Mouse (Mus musculus) ES-CJ7 (cell line): ENCODE measurements at regions not wholly inside any gene's neighbourhood (a gene's known extent, or its start where the extent isn't known, plus 50 kb on each side); places are given as distances from the start of the nearest gene placed in this dataset.
A peak's percentile ranks its signal among the peaks of the same experiment; 100 is the strongest.

Experiments
- DNase-seq: peaks from one replicate; pipeline ENCODE4 v3.0.0; 2011; ENCODE audit warnings: low read depth, low spot score

GRCm38 (mm10) chr1:113550172-113550571, 1685.5 kb upstream of the Dsel start:
- DNase-seq = no peak

- DNase-seq = no peak
Measured at GRCm38 (mm10) chr1:113539981-113540380, 1675.3 kb upstream of the Dsel start.

GRCm38 (mm10) chr1:113530553-113530952, 1665.8 kb upstream of the Dsel start:
- DNase-seq = no peak

- DNase-seq = no peak
Measured at GRCm38 (mm10) chr1:113495987-113496386, 1631.3 kb upstream of the Dsel start.

GRCm38 (mm10) chr1:113490243-113491003, 1625.7 kb upstream of the Dsel start:
- no peak for DNase-seq

GRCm38 (mm10) chr1:113456538-113457273, 1592.0 kb upstream of the Dsel start:
- DNase-seq = no peak

- no peak for DNase-seq
Measured at GRCm38 (mm10) chr1:113433701-113434100, 1569.0 kb upstream of the Dsel start.

- no peak for DNase-seq
Measured at GRCm38 (mm10) chr1:113431266-113431665, 1566.5 kb upstream of the Dsel start.

- no peak for DNase-seq
Measured at GRCm38 (mm10) chr1:113412858-113413257, 1548.1 kb upstream of the Dsel start.

- DNase-seq = no peak
Measured at GRCm38 (mm10) chr1:113395267-113395824, 1530.6 kb upstream of the Dsel start.

GRCm38 (mm10) chr1:113394326-113394725, 1529.6 kb upstream of the Dsel start:
- DNase-seq = peak; percentile 66

GRCm38 (mm10) chr1:113392962-113393361, 1528.2 kb upstream of the Dsel start:
- DNase-seq = no peak

GRCm38 (mm10) chr1:113389920-113390319, 1525.2 kb upstream of the Dsel start:
- DNase-seq = no peak

GRCm38 (mm10) chr1:113384888-113385430, 1520.2 kb upstream of the Dsel start:
- DNase-seq = no peak

- DNase-seq = no peak
Measured at GRCm38 (mm10) chr1:113383717-113384116, 1519.0 kb upstream of the Dsel start.

- no peak for DNase-seq
Measured at GRCm38 (mm10) chr1:113372679-113373078, 1508.0 kb upstream of the Dsel start.

- DNase-seq = no peak
Measured at GRCm38 (mm10) chr1:113358242-113358641, 1493.5 kb upstream of the Dsel start.

GRCm38 (mm10) chr1:113308037-113308436, 1443.3 kb upstream of the Dsel start:
- no peak for DNase-seq

- no peak for DNase-seq
Measured at GRCm38 (mm10) chr1:113297807-113298206, 1433.1 kb upstream of the Dsel start.

- DNase-seq = no peak
Measured at GRCm38 (mm10) chr1:113288242-113288641, 1423.5 kb upstream of the Dsel start.

- no peak for DNase-seq
Measured at GRCm38 (mm10) chr1:113284122-113284521, 1419.4 kb upstream of the Dsel start.

GRCm38 (mm10) chr1:113259421-113259820, 1394.7 kb upstream of the Dsel start:
- DNase-seq = no peak
